Comparison of ENCODE assay signal across 8 mouse cellular contexts in genomic region chr2:165275824-165276223, GRCm38 (mm10). TPM values are rescaled to one million over a fixed set of nuclear protein-coding genes. Genes with fewer than 3 reads are reported as not detected.
DNase-seq lines count a peak whose midpoint lies in the region; ATAC-seq and TF ChIP-seq lines count a peak whose summit lies in the region.

No protein-coding gene starts in this region.

- peak; percentile 69 for ATAC-seq in kidney, embryonic 14.5 days (ENCODE audit: low FRiP score, low TSS enrichment)
- ATAC-seq in stomach, embryonic 15.5 days (ENCODE audit: insufficient read depth, low FRiP score, low read depth), result peak; percentile 41; the same call in 1 of the 2 replicates

- peak; percentile 30 for DNase-seq in ovary, postnatal 10 days (ENCODE audit: low spot score)
- DNase-seq in ovary, adult 18-20 months (ENCODE audit: low spot score), result no peak
- peak; percentile 73 for DNase-seq in gastrocnemius, postnatal 14 days
- DNase-seq in liver, adult 2 months (ENCODE audit: extremely low read depth, low read depth, low spot score), result peak; percentile 31
- peak; percentile 51 for DNase-seq in naive thymus-derived CD4-positive, alpha-beta T cell, adult 2 months (ENCODE audit: low read depth)

- H3K4me3 ChIP-seq in cortical plate, adult 2 months (ENCODE audit: insufficient read depth, low read length), result no peak overlapping the region
- no peak overlapping the region for H3K4me3 ChIP-seq in kidney, embryonic 14.5 days (ENCODE audit: low read length)
- H3K4me3 ChIP-seq in liver, adult 2 months (ENCODE audit: insufficient read depth, low read depth, low read length), result no peak overlapping the region
- no peak overlapping the region for H3K4me3 ChIP-seq in stomach, embryonic 15.5 days (replicated peaks)

- TF ChIP-seq CTCF in cortical plate, adult 2 months (IDR thresholded peaks at IDR 0.05; ENCODE audit: extremely low read depth, insufficient read depth, low read length), result peak; percentile 92
- peak; percentile 87 for TF ChIP-seq CTCF in liver, adult 2 months (IDR thresholded peaks at IDR 0.05; ENCODE audit: low read depth, low read length)

- no peak overlapping the region for H3K27ac ChIP-seq in cortical plate, adult 2 months (ENCODE audit: insufficient read depth, low read length)
- no peak overlapping the region for H3K27ac ChIP-seq in kidney, embryonic 14.5 days (ENCODE audit: low read depth, low read length)
- H3K27ac ChIP-seq in liver, adult 2 months (replicated peaks; ENCODE audit: insufficient read depth, low read depth, low read length), result no peak overlapping the region
- no peak overlapping the region for H3K27ac ChIP-seq in stomach, embryonic 15.5 days

- WGBS in kidney, embryonic 14.5 days, result 21% methylated on average over 8 of the region's 8 CpGs
- WGBS in liver, adult 2 months, result 37% methylated on average over 8 of the region's 8 CpGs
- 23% methylated on average over 8 of the region's 8 CpGs for WGBS in stomach, embryonic 15.5 days

- H3K79me2 ChIP-seq in liver, adult 2 months (ENCODE audit: control insufficient read depth, insufficient read depth, low read length), result no peaks in the 10 kb centered on the region

- no peak overlapping the region for H3K9ac ChIP-seq in kidney, embryonic 14.5 days (ENCODE audit: low read depth, low read length)
- no peak overlapping the region for H3K9ac ChIP-seq in liver, adult 2 months (ENCODE audit: low read depth, low read length)
- H3K9ac ChIP-seq in stomach, embryonic 15.5 days, result no peak overlapping the region

- peaks cover 26% of the 10 kb centered on the region for H3K36me3 ChIP-seq in kidney, embryonic 14.5 days (ENCODE audit: control insufficient read depth, insufficient read depth, low read length)
- no peaks in the 10 kb centered on the region for H3K36me3 ChIP-seq in liver, adult 2 months (ENCODE audit: control insufficient read depth, insufficient read depth, low read length)
- H3K36me3 ChIP-seq in stomach, embryonic 15.5 days, result peaks cover 11% of the 10 kb centered on the region; the same call in 1 of the 2 replicates

- no peaks in the 10 kb centered on the region for H3K4me1 ChIP-seq in cortical plate, adult 2 months (ENCODE audit: control insufficient read depth, insufficient read depth, low read length)
- peaks cover 19% of the 10 kb centered on the region for H3K4me1 ChIP-seq in kidney, embryonic 14.5 days (ENCODE audit: control insufficient read depth, insufficient read depth, low read length)
- H3K4me1 ChIP-seq in liver, adult 2 months (ENCODE audit: control insufficient read depth, insufficient read depth, low read length), result no peaks in the 10 kb centered on the region
- 0 out of 2 replicates have a peak, but pooled peaks cover 6% of the 10 kb centered on the region for H3K4me1 ChIP-seq in stomach, embryonic 15.5 days

- no peaks in the 10 kb centered on the region for H3K9me3 ChIP-seq in kidney, embryonic 14.5 days (ENCODE audit: control insufficient read depth, low read length)
- no peaks in the 10 kb centered on the region for H3K9me3 ChIP-seq in stomach, embryonic 15.5 days

- no peak overlapping the region for H3K4me2 ChIP-seq in kidney, embryonic 14.5 days (replicated peaks; ENCODE audit: low read depth, low read length)
- no peak overlapping the region for H3K4me2 ChIP-seq in stomach, embryonic 15.5 days

- 0 out of 2 replicates have a peak, but pooled peaks cover 3% of the 10 kb centered on the region for H3K27me3 ChIP-seq in kidney, embryonic 14.5 days (ENCODE audit: control insufficient read depth, insufficient read depth, low read length)
- H3K27me3 ChIP-seq in liver, adult 2 months (ENCODE audit: control insufficient read depth, insufficient read depth, low read length), result no peaks in the 10 kb centered on the region
- H3K27me3 ChIP-seq in stomach, embryonic 15.5 days (replicated peaks), result no peaks in the 10 kb centered on the region

- no peak for TF ChIP-seq POLR2A in cortical plate, adult 2 months (IDR thresholded peaks at IDR 0.05; ENCODE audit: extremely low read depth, insufficient read depth, low read length)
- TF ChIP-seq POLR2A in liver, adult 2 months (IDR thresholded peaks at IDR 0.05; ENCODE audit: extremely low read depth, insufficient read depth, low read length), result no peak

- intact Hi-C loops in gastrocnemius, postnatal 14 days (cut with DNase I; ENCODE audit: low total_unique reads), result loop anchor here (5.0 kb wide), 2 partner anchors 61 to 204 kb away; no protein-coding TSS in a partner anchor

RNA-seq across cellular contexts. Expression of gene Slc35c2, which starts 11.8 kb away (rescaled TPM):
- polyA plus RNA-seq in cortical plate, adult 2 months (2012; rRNA removed), result 53.6 and 56.1 TPM in 2 replicates
- 10 to 100 TPM; 16.4 to 16.8 TPM for total RNA-seq in gastrocnemius, postnatal 14 days (2021)
- 35.4 and 54.1 TPM in 2 replicates for polyA plus RNA-seq in kidney, embryonic 14.5 days (2014; fragmentation: Nextera tagmentation; extraction: Ambion mirVana)
- total RNA-seq in liver, adult 2 months (2014; rRNA removed), result 13.5 and 17.2 TPM in 2 replicates
- polyA plus RNA-seq in liver, adult 2 months (2012; rRNA removed), result 42.4 and 52.1 TPM in 2 replicates
- polyA plus RNA-seq in stomach, embryonic 15.5 days (2015; fragmentation: Nextera tagmentation; extraction: Ambion mirVana), result 60.5 and 71.8 TPM in 2 replicates

RNA-seq across cellular contexts. Expression of gene Cdh22, which starts 41.2 kb away (rescaled TPM):
- 21.8 and 22.8 TPM in 2 replicates for polyA plus RNA-seq in cortical plate, adult 2 months (2012; rRNA removed)
- total RNA-seq in gastrocnemius, postnatal 14 days (2021), result under 1 TPM; 0.13 to 0.18 TPM
- polyA plus RNA-seq in kidney, embryonic 14.5 days (2014; fragmentation: Nextera tagmentation; extraction: Ambion mirVana), result 0.74 and 1.2 TPM in 2 replicates
- total RNA-seq in liver, adult 2 months (2014; rRNA removed), result under 0.01 TPM in 1 of 2 replicates, not detected in the other
- polyA plus RNA-seq in liver, adult 2 months (2012; rRNA removed), result not detected in 2 replicates
- 0.57 and 0.63 TPM in 2 replicates for polyA plus RNA-seq in stomach, embryonic 15.5 days (2015; fragmentation: Nextera tagmentation; extraction: Ambion mirVana)

RNA-seq across cellular contexts. Expression of gene Elmo2, which starts 50.5 kb away (rescaled TPM):
- polyA plus RNA-seq in cortical plate, adult 2 months (2012; rRNA removed), result 139 and 153 TPM in 2 replicates
- 10 to 100 TPM; 16.7 to 19.6 TPM for total RNA-seq in gastrocnemius, postnatal 14 days (2021)
- 56.9 and 84.1 TPM in 2 replicates for polyA plus RNA-seq in kidney, embryonic 14.5 days (2014; fragmentation: Nextera tagmentation; extraction: Ambion mirVana)
- total RNA-seq in liver, adult 2 months (2014; rRNA removed), result 5.2 and 7.0 TPM in 2 replicates
- polyA plus RNA-seq in liver, adult 2 months (2012; rRNA removed), result 10.9 and 17.5 TPM in 2 replicates
- polyA plus RNA-seq in stomach, embryonic 15.5 days (2015; fragmentation: Nextera tagmentation; extraction: Ambion mirVana), result 53.2 and 56.2 TPM in 2 replicates

Comparison
In these comparisons a context has a peak if more than half of its experiments do, and no peak if none do; other contexts are left out.
1. RNA of gene Cdh22, which starts 41.2 kb away (polyA plus RNA-seq): 21.8 to 22.8 TPM in cortical plate, adult 2 months; 0.74 to 1.2 TPM in kidney, embryonic 14.5 days, 0.57 to 0.63 TPM in stomach, embryonic 15.5 days and not detected in liver, adult 2 months; every median in the first group is over 10 times any median in the second.